Mouse (Mus musculus): ENCODE measurements around the gene Dcaf11.

GRCm38 (mm10) chr14:55576376-55576775 lies 16.6 kb downstream of the Dcaf11 start:
- no peak for TF ChIP-seq POLR2A (IDR thresholded peaks at IDR 0.05; ENCODE audit: insufficient read depth, low read length)
- TF ChIP-seq CTCF (IDR thresholded peaks at IDR 0.05; ENCODE audit: low read depth, low read length): no peak
